Mouse (Mus musculus) MEL (cell line): ENCODE data around the gene Notch2. TPM values are rescaled to one million over a fixed set of nuclear protein-coding genes. Genes with fewer than 3 reads are reported as not detected.

Experiments used
- DNase-seq: peaks from one replicate; pipeline ENCODE4 v3.0.0; 2011; ENCODE audit warnings: low read depth, low spot score
- H3K27ac ChIP-seq: 2 replicates; pipeline ENCODE4 v1.5.1; 2012; ENCODE audit warnings: low read depth, mild to moderate bottlenecking, control low read depth, low read length, moderate library complexity; ENCODE audit not compliant: control insufficient read depth
- H3K27me3 ChIP-seq, 2 experiments: fragments of 150-350 bp in 1 of 2; sonication (generic) in 1 of 2; 2 replicates each; pipeline ENCODE4 v1.6.1; 2012; ENCODE audit warnings: low read length in 2 of 2, mild to moderate bottlenecking in 2 of 2, improper control_type of control experiment in 1 of 2, moderate library complexity in 1 of 2; ENCODE audit not compliant: insufficient read depth in 2 of 2, control insufficient read depth in 1 of 2
- H3K36me3 ChIP-seq, 2 experiments: 2 replicates each; pipeline ENCODE4 v1.6.1; 2012 to 2014; ENCODE audit warnings: low read length in 2 of 2, improper control_type of control experiment in 1 of 2, inconsistent platforms in 1 of 2, mild to moderate bottlenecking in 1 of 2; ENCODE audit not compliant: insufficient read depth in 2 of 2, control insufficient read depth in 1 of 2
- H3K4me1 ChIP-seq, 2 experiments: fragments of 150-350 bp in 1 of 2; sonication (generic) in 1 of 2; 2 replicates each; pipeline ENCODE4 v1.6.1; 2012; ENCODE audit warnings: low read length in 2 of 2, improper control_type of control experiment in 1 of 2, mild to moderate bottlenecking in 1 of 2; ENCODE audit not compliant: insufficient read depth in 2 of 2, control insufficient read depth in 1 of 2
- H3K4me3 ChIP-seq, 2 experiments: fragments of 150-350 bp in 1 of 2; sonication (generic) in 1 of 2; 2 replicates each; pipeline ENCODE4 v1.5.1; 2012; ENCODE audit warnings: low read depth in 2 of 2, low read length in 2 of 2, mild to moderate bottlenecking in 2 of 2, moderate library complexity in 2 of 2, control low read depth in 1 of 2, improper control_type of control experiment in 1 of 2; ENCODE audit not compliant: control insufficient read depth in 1 of 2, insufficient read depth in 1 of 2
- H3K79me2 ChIP-seq: 2 replicates; pipeline ENCODE4 v1.6.1; 2012; ENCODE audit warnings: mild to moderate bottlenecking, low read length, moderate library complexity; ENCODE audit not compliant: control insufficient read depth, poor library complexity, insufficient read depth
- H3K9ac ChIP-seq: 2 replicates; pipeline ENCODE4 v1.6.1; 2012; ENCODE audit warnings: low read depth, mild to moderate bottlenecking, control low read depth, low read length, moderate library complexity; ENCODE audit not compliant: control insufficient read depth, poor library complexity, severe bottlenecking
- H3K9me3 ChIP-seq: fragments of 150-350 bp; sonication (generic); replicated peaks from 2 replicates; pipeline ENCODE4 v1.6.1; 2012; ENCODE audit warnings: mild to moderate bottlenecking, low read length, improper control_type of control experiment, moderate library complexity; ENCODE audit not compliant: insufficient read depth
- BHLHE40 ChIP-seq: IDR thresholded peaks from 2 replicates; pipeline ENCODE4 v1.6.1; 2012; ENCODE audit warnings: low read depth, mild to moderate bottlenecking, inconsistent platforms, low read length, improper control_type of control experiment, borderline replicate concordance
- CHD1 ChIP-seq: IDR thresholded peaks from 2 replicates; pipeline ENCODE4 v1.6.1; 2012; ENCODE audit warnings: low read depth, mild to moderate bottlenecking, inconsistent platforms, low read length, improper control_type of control experiment
- CHD2 ChIP-seq: IDR thresholded peaks from 2 replicates; pipeline ENCODE4 v1.6.1; 2011; ENCODE audit warnings: low read length, improper control_type of control experiment
- CTCF ChIP-seq, 3 experiments: IDR thresholded peaks in 2 of 3; conservative IDR thresholded peaks in 1 of 3; 2 replicates each; pipeline ENCODE4 v1.5.1; 2011 to 2012; ENCODE audit warnings: low read length in 3 of 3, low read depth in 2 of 3, mild to moderate bottlenecking in 2 of 3, improper control_type of control experiment in 1 of 3, inconsistent platforms in 1 of 3, mixed read lengths in 1 of 3, moderate library complexity in 1 of 3; ENCODE audit not compliant: control insufficient read depth in 1 of 3, insufficient read depth in 1 of 3, poor library complexity in 1 of 3, severe bottlenecking in 1 of 3
- EP300 ChIP-seq, 2 experiments: IDR thresholded peaks; 2 replicates each; pipeline ENCODE4 v1.6.1; 2011; ENCODE audit warnings: improper control_type of control experiment in 2 of 2, low read length in 2 of 2, low read depth in 1 of 2, mild to moderate bottlenecking in 1 of 2
- ETS1 ChIP-seq: IDR thresholded peaks from 2 replicates; pipeline ENCODE4 v1.6.1; 2012; ENCODE audit warnings: low read depth, mild to moderate bottlenecking, inconsistent platforms, low read length, improper control_type of control experiment, moderate library complexity
- GABPA ChIP-seq: IDR thresholded peaks from 2 replicates; pipeline ENCODE4 v1.6.1; 2012; ENCODE audit warnings: low read depth, mild to moderate bottlenecking, inconsistent platforms, low read length, improper control_type of control experiment, moderate library complexity
- GATA1 ChIP-seq: IDR thresholded peaks from 2 replicates; pipeline ENCODE4 v1.6.1; 2011; ENCODE audit warnings: low read depth, low read length, improper control_type of control experiment
- HCFC1 ChIP-seq: IDR thresholded peaks from 2 replicates; pipeline ENCODE4 v1.6.1; 2012; ENCODE audit warnings: low read depth, mild to moderate bottlenecking, inconsistent platforms, low read length, improper control_type of control experiment, moderate library complexity
- MAX ChIP-seq: IDR thresholded peaks from 2 replicates; pipeline ENCODE4 v1.6.1; 2011; ENCODE audit warnings: low read length, improper control_type of control experiment
- MYB ChIP-seq: IDR thresholded peaks from 2 replicates; pipeline ENCODE4 v1.6.1; 2011; ENCODE audit warnings: mild to moderate bottlenecking, low read depth, low read length, improper control_type of control experiment
- NRF1 ChIP-seq: IDR thresholded peaks from 2 replicates; pipeline ENCODE4 v1.6.1; 2014; ENCODE audit warnings: low read depth, mild to moderate bottlenecking, inconsistent platforms, low read length, improper control_type of control experiment, moderate library complexity; ENCODE audit not compliant: poor library complexity, insufficient read depth, severe bottlenecking
- RCOR1 ChIP-seq: IDR thresholded peaks from 2 replicates; pipeline ENCODE4 v1.6.1; 2012; ENCODE audit warnings: low read depth, mild to moderate bottlenecking, inconsistent platforms, low read length, improper control_type of control experiment
- SIN3A ChIP-seq: IDR thresholded peaks from 2 replicates; pipeline ENCODE4 v1.6.1; 2012; ENCODE audit warnings: low read length, improper control_type of control experiment, inconsistent platforms
- SMC3 ChIP-seq: IDR thresholded peaks from 2 replicates; pipeline ENCODE4 v1.6.1; 2011; ENCODE audit warnings: low read depth, low read length, improper control_type of control experiment
- TBP ChIP-seq: IDR thresholded peaks from 2 replicates; pipeline ENCODE4 v1.8.0; 2011; ENCODE audit warnings: low read depth, low read length, improper control_type of control experiment
- TCF12 ChIP-seq: IDR thresholded peaks from 2 replicates; pipeline ENCODE4 v1.6.1; 2014; ENCODE audit warnings: low read depth, mild to moderate bottlenecking, inconsistent platforms, low read length, improper control_type of control experiment, moderate library complexity
- USF1 ChIP-seq: IDR thresholded peaks from 2 replicates; pipeline ENCODE4 v1.6.1; 2014; ENCODE audit warnings: low read depth, mild to moderate bottlenecking, inconsistent platforms, low read length, improper control_type of control experiment, moderate library complexity
- USF2 ChIP-seq, 2 experiments: IDR thresholded peaks; 2 replicates each; pipeline ENCODE4 v1.6.1; 2011 to 2012; ENCODE audit warnings: improper control_type of control experiment in 2 of 2, low read length in 2 of 2, borderline replicate concordance in 1 of 2, inconsistent platforms in 1 of 2, low read depth in 1 of 2, mild to moderate bottlenecking in 1 of 2; ENCODE audit not compliant: insufficient read depth in 1 of 2
- ZKSCAN1 ChIP-seq: IDR thresholded peaks from 2 replicates; pipeline ENCODE4 v1.6.1; 2012; ENCODE audit warnings: low read depth, mild to moderate bottlenecking, inconsistent platforms, low read length, improper control_type of control experiment, moderate library complexity
- ZMIZ1 ChIP-seq: IDR thresholded peaks from 2 replicates; pipeline ENCODE4 v1.6.1; 2012; ENCODE audit warnings: low read depth, mild to moderate bottlenecking, inconsistent platforms, low read length, improper control_type of control experiment, moderate library complexity
- polyA plus RNA-seq, 2 experiments: library from polyadenylated mRNA; stranded (reverse) in 1 of 2; unstranded in 1 of 2; fragments of >175 nt in 1 of 2; fragments of >200 nt in 1 of 2; gene quantifications; 2 replicates each; pipeline versions ENCODE4 v1.2.1 to v1.2.4; 2012; ENCODE audit warnings: low replicate concordance in 2 of 2, low read depth in 1 of 2; ENCODE audit not compliant: insufficient read length in 2 of 2, insufficient read depth in 1 of 2, missing spikeins in 1 of 2
- total RNA-seq: library from RNA; depleted of rRNA; stranded (reverse); fragments of 300-350 nt; gene quantifications from 2 replicates; pipeline ENCODE4 v1.2.3, GENCODE M21; 2012

The Notch2 gene
- total and polyA plus RNA-seq, 3 experiments: 16.2 to 36.6 (median 16.6) TPM

DNA sequence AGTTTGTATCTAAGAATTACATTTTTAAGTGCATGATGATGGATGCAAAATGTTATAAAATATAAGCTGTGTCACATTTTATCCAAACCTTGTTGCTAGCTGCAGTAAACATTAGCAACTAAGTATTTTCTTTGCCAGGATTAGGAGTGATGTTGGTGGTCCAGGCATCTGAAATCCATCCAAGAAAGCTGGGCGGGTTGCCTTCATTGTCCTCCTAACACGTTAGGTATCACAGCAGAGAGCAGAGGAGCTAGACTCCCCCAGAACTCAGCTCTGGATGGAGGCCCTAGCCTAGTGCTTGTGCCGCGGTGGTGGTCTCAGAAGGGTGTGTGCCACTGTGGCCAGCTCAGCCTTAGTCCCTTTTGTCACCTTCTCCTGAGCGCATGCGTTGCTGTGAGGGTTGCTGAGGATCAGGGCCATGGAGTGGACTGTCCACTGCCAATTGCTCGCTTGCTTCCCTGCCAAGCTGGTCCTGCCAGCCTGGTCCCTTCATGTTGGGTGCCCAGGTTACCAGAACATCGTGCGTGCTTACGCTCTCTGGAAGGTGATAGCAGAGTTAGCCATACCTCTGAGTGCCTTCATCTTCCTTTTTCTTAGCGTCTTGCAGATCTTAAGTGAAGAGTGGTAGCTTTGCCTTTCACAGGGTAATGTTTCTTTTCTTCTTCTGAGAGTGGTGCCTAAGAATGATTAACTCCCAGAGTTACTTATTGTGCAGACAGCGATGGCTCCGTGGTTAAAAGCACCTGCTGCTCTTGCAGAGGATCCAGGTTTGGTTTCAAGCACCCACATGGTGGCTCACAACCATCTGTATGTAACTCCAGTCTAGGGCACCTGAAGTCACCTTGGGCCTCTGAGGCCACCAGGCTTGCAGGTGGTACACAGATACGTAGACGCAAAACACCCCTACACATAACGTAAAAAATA, 39.4 kb downstream of the Notch2 start:
- no peak overlapping the region for H3K27ac ChIP-seq
- peaks cover 20 to 23% of the 10 kb centered on the region in 2 experiments for H3K4me1 ChIP-seq
- no peaks in the 10 kb centered on the region for H3K27me3 ChIP-seq
- no peak overlapping the region for H3K9ac ChIP-seq
- H3K79me2 ChIP-seq: no peaks in the 10 kb centered on the region
- no peak for DNase-seq
- no peak overlapping the region for H3K4me3 ChIP-seq
- TF ChIP-seq ZKSCAN1: no peak
- no peak for TF ChIP-seq NRF1
- TF ChIP-seq GABPA: no peak
- TF ChIP-seq, all 39 proteins: peak for 0
- H3K36me3 ChIP-seq: peaks cover 0 to 24% of the 10 kb centered on the region in 2 experiments; a peak in 2 of 4 replicates
- no peaks in the 10 kb centered on the region for H3K9me3 ChIP-seq

GRCm38 (mm10) chr3:98053817-98054216, 40.5 kb downstream of the Notch2 start:
- Histone ChIP-seq H3K36me3 (peaks cover 0 to 24% of the 10 kb centered on the region in 2 experiments; a peak in 2 of 4 replicates), H3K27ac (peak overlapping the region; percentile 8; the same call in 1 of the 2 replicates), H3K27me3 (no peaks in the 10 kb centered on the region), H3K79me2 (no peaks in the 10 kb centered on the region), H3K4me3 (no peak overlapping the region), H3K9me3 (no peaks in the 10 kb centered on the region), H3K4me1 (peaks cover 20 to 23% of the 10 kb centered on the region in 2 experiments), H3K9ac (no peak overlapping the region)
- peak; percentile 54; the same call in 1 of the 2 replicates for TF ChIP-seq GATA1
- TF ChIP-seq ETS1: peak; percentile 63; the same call in 1 of the 2 replicates
- TF ChIP-seq CHD2: no peak
- TF ChIP-seq EP300 (IDR thresholded peaks at IDR 0.05; ENCODE audit: low read depth in 1 of 2, low read length in 2 of 2): peak in 1 of 2 experiments; percentile 48; a peak in 2 of 4 replicates
- 0 out of 2 replicates have a peak, but pooled peaks have one; percentile 4 for TF ChIP-seq RCOR1
- peak; percentile 28; the same call in 1 of the 2 replicates for TF ChIP-seq MYB
- no peak for TF ChIP-seq TCF12
- peak; percentile 37 for DNase-seq

DNA sequence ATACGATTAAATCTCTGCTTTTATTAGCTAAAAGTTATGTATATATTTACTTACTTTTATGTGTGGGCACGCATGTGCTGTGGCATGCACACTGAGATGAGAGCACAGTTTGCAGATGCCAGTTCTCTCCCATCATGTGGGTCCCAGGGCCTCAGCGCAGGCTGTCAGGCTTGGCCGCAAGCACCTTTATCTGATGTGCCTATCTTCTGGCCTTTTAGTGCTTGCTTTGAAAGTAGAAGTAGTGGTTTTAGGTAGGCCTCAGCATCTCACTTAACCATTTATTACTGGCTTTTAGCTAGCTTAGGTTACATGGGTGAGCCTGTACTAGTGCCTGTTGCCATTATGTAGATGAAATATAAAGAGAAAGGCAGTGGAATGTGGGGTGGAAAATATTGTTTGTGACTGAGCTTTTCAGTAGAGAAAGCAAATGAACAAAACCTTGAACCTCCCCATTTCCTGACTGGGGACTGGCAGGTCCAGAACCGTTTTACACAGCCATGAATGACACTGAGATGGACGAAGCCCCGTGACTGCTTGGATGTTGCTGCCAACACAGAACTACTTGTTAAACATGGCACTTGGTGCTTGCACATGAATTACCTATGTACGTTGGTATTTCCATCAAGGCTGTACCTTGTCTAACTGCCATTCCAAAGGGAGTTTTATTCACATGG, 41.1 kb downstream of the Notch2 start:
- Histone ChIP-seq H3K9ac (0 out of 2 replicates have a peak overlapping the region, but pooled peaks have one; percentile 0), H3K27me3 (no peaks in the 10 kb centered on the region), H3K9me3 (no peaks in the 10 kb centered on the region), H3K4me1 (peaks cover 22 to 26% of the 10 kb centered on the region in 2 experiments), H3K27ac (peak overlapping the region; percentile 65), H3K79me2 (no peaks in the 10 kb centered on the region), H3K4me3 (no peak overlapping the region), H3K36me3 (peaks cover 0 to 26% of the 10 kb centered on the region in 2 experiments; a peak in 2 of 4 replicates)
- peak; percentile 57 for DNase-seq
- TF ChIP-seq TCF12 (peak; percentile 55), CHD1 (0 out of 2 replicates have a peak, but pooled peaks have one; percentile 57), SMC3 (peak; percentile 7; the same call in 1 of the 2 replicates), ZMIZ1 (no peak), USF1 (0 out of 2 replicates have a peak, but pooled peaks have one; percentile 29), CHD2 (no peak), HCFC1 (0 out of 2 replicates have a peak, but pooled peaks have one; percentile 32), USF2 (IDR thresholded peaks at IDR 0.05; ENCODE audit: borderline replicate concordance in 1 of 2, insufficient read depth in 1 of 2, low read depth in 1 of 2, low read length in 2 of 2) (no peak), EP300 (IDR thresholded peaks at IDR 0.05; ENCODE audit: low read depth in 1 of 2, low read length in 2 of 2) (peak; percentile 55 to 64), SIN3A (peak; percentile 36), CTCF (IDR thresholded peaks at IDR 0.05 in 2 of 3, conservative IDR thresholded peaks at IDR 0.05 in 1 of 3; ENCODE audit: control insufficient read depth in 1 of 3, insufficient read depth in 1 of 3, low read depth in 2 of 3, low read length in 3 of 3, poor library complexity in 1 of 3, severe bottlenecking in 1 of 3) (no peak), BHLHE40 (peak; percentile 41), NRF1 (peak; percentile 32; the same call in 1 of the 2 replicates), TBP (no peak), MAX (0 out of 2 replicates have a peak, but pooled peaks have one; percentile 36)
